Mouse (Mus musculus): ENCODE results near the gene Fbxw7.

GRCm38 (mm10) chr3:84955011-84955775 is 140.1 kb downstream of the Fbxw7 start:
- TF ChIP-seq CTCF (IDR thresholded peaks at IDR 0.05; ENCODE audit: extremely low read depth, insufficient read depth, insufficient read length, insufficient replicate concordance) (no peak), POLR2A (IDR thresholded peaks at IDR 0.05; ENCODE audit: low read depth, low read length) (no peak)

Measured in spleen, adult 2 months (tissue).